Mouse (Mus musculus) kidney, embryonic 14.5 days (tissue): ENCODE data around the gene Ctcf. TPM values are rescaled to one million over a fixed set of nuclear protein-coding genes. Genes with fewer than 3 reads are reported as not detected.

ENCODE experiments used
- ATAC-seq: fragments of 200-750 bp; cut with Nextera tagmentation; 2 replicates; pipeline ENCODE4 v1.8.0; 2017; ENCODE audit warnings: moderate number of reproducible peaks, mild to moderate bottlenecking, moderate TSS enrichment, moderate library complexity; ENCODE audit not compliant: low FRiP score, low TSS enrichment
- H3K27ac ChIP-seq: fragments of 300-500 bp; sonication (generic); 2 replicates; pipeline ENCODE4 v1.5.1; 2014; ENCODE audit warnings: low read depth, mild to moderate bottlenecking, low read length, moderate library complexity, mixed read lengths
- H3K27me3 ChIP-seq: fragments of 300-500 bp; sonication (generic); 2 replicates; pipeline ENCODE4 v1.6.1; 2014; ENCODE audit warnings: mild to moderate bottlenecking, low read length; ENCODE audit not compliant: control insufficient read depth, insufficient read depth
- H3K36me3 ChIP-seq: fragments of 300-500 bp; sonication (generic); 2 replicates; pipeline ENCODE4 v1.6.1; 2014; ENCODE audit warnings: low read length, mixed read lengths; ENCODE audit not compliant: control insufficient read depth, insufficient read depth
- H3K4me1 ChIP-seq: fragments of 300-500 bp; sonication (generic); 2 replicates; pipeline ENCODE4 v1.6.1; 2014; ENCODE audit warnings: low read length, mixed read lengths; ENCODE audit not compliant: control insufficient read depth, insufficient read depth
- H3K4me2 ChIP-seq: fragments of 300-500 bp; sonication (generic); replicated peaks from 2 replicates; pipeline ENCODE4 v1.6.1; 2014; ENCODE audit warnings: low read depth, mild to moderate bottlenecking, low read length
- H3K4me3 ChIP-seq: fragments of 300-500 bp; sonication (generic); 2 replicates; pipeline ENCODE4 v1.5.1; 2014; ENCODE audit warnings: mild to moderate bottlenecking, low read length
- H3K9ac ChIP-seq: fragments of 300-500 bp; sonication (generic); 2 replicates; pipeline ENCODE4 v1.6.1; 2014; ENCODE audit warnings: low read depth, mild to moderate bottlenecking, low read length, moderate library complexity
- H3K9me3 ChIP-seq: fragments of 300-500 bp; sonication (generic); 2 replicates; pipeline ENCODE4 v1.6.1; 2016; ENCODE audit warnings: low read length; ENCODE audit not compliant: control insufficient read depth
- WGBS: fragments of 180-500 bp; shearing (Covaris S2); extraction: QIAGEN DNeasy Blood & Tissue Kit; methylation state at CpG from one replicate; pipeline ENCODE4 v1.1.7; 2014; 5-methylcytosine and 5-hydroxymethylcytosine counted together
- polyA plus RNA-seq: library from polyadenylated mRNA; unstranded; fragments of >200 nt; fragmentation: Nextera tagmentation; extraction: Ambion mirVana; gene quantifications from 2 replicates; pipeline ENCODE4 v1.2.1, GENCODE M21; 2014

Ctcf gene
- polyA plus RNA-seq, 1 experiment from 2014 or later, result 139 TPM

DNA sequence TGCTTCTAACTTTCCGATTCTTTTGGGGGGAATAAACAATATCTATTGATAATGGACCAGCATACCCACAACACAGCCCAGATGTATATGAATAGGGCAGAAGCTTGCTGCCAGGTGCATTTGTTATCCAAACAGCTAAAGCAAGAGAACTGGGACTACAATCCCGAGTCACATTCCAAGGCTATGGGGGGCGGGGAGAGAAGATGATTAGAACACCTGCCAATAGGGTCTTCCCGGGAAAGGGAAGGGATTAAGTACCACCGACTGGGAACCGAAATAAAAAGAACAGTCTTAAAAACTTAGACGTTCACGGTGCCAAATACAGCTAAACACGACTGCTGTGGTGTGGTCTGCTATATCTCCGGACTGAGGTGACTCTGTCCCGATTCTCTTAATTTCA lies 887 bp upstream of the Ctcf start:
- Histone ChIP-seq H3K27ac (peak overlapping the region; percentile 100; the same call in 1 of the 2 replicates), H3K9me3 (no peaks in the 10 kb centered on the region), H3K4me2 (peak overlapping the region; percentile 53), H3K36me3 (no peaks in the 10 kb centered on the region; the same call in 1 of the 2 replicates), H3K9ac (peak overlapping the region; percentile 99), H3K4me3 (peak overlapping the region; percentile 95), H3K27me3 (no peaks in the 10 kb centered on the region), H3K4me1 (peaks cover 16% of the 10 kb centered on the region)
- 4% methylated on average over 11 of the region's 11 CpGs for WGBS
- no peak for ATAC-seq

- H3K4me1 ChIP-seq, result peaks cover 16% of the 10 kb centered on the region
- under 1% methylated on average over 62 of the region's 63 CpGs for WGBS
- H3K4me2 ChIP-seq, result peak within 1 kb of the TSS; percentile 53
- no peaks in the 10 kb centered on the region for H3K36me3 ChIP-seq
- H3K27ac ChIP-seq, result peak within 1 kb of the TSS; percentile 100
- peak within 1 kb of the TSS; percentile 95 for H3K4me3 ChIP-seq
- peak within 1 kb of the TSS; percentile 99 for H3K9ac ChIP-seq
- no peaks in the 10 kb centered on the region for H3K27me3 ChIP-seq
- H3K9me3 ChIP-seq, result no peaks in the 10 kb centered on the region
- peak; percentile 26 for ATAC-seq
Observed at GRCm38 (mm10) chr8:105636963-105637510, 669 bp downstream of the Ctcf start, which contains the start of gene Agrp. Agrp (minus strand) TSS chr8:105637393.

DNA sequence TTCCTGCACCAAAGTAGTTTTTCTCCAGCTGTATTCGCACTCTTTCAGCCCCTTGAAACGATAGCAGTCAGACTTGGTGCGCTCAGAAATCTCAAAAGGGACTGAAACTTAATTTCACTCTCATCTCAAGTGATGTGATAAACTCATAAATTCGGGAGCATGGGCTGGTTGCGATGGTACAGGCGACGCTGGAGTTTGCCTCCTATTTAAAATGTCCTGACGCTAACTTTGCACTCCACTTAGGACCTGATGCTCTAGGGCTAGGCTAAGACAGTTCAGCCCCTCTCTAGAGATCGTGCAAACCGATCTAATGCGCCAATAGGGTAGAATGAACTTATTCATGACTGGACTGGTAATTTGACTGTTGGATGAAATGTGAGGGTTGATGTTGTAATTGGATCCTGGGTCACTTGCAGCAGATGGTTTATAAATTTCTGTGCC lies 1.3 kb downstream of the Ctcf start:
- peak overlapping the region; percentile 95 for H3K4me3 ChIP-seq
- no peaks in the 10 kb centered on the region for H3K9me3 ChIP-seq
- no peak for ATAC-seq
- 0% methylated on average over 11 of the region's 11 CpGs for WGBS
- no peaks in the 10 kb centered on the region for H3K27me3 ChIP-seq
- peak overlapping the region; percentile 53 for H3K4me2 ChIP-seq
- no peaks in the 10 kb centered on the region for H3K36me3 ChIP-seq
- H3K27ac ChIP-seq, result peak overlapping the region; percentile 100
- peak overlapping the region; percentile 99 for H3K9ac ChIP-seq
- H3K4me1 ChIP-seq, result peaks cover 16% of the 10 kb centered on the region

DNA sequence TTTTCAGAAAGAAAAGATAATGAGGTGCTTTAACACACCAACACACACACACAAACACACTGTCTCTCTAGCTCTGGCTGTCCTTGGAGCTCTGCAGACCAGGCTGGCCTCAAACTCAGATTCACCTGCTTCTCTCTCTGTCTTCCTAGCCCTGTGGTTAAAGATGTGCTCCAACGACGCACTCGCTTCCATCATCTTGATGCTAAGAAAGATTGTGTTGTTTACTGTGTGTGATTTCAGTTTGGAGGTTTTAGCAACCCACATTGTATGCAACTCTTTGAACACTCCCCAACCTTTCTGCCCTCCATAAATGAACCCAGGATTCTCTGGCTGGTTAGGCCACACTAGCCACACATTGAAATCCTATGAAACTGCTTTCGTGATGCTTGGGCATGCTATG lies 2.1 kb downstream of the Ctcf start:
- Histone ChIP-seq H3K9ac (peak overlapping the region; percentile 99; the same call in 1 of the 2 replicates), H3K9me3 (no peaks in the 10 kb centered on the region), H3K27me3 (no peaks in the 10 kb centered on the region), H3K27ac (no peak overlapping the region), H3K4me3 (peak overlapping the region; percentile 95; the same call in 1 of the 2 replicates), H3K36me3 (peaks cover under 1% of the 10 kb centered on the region; the same call in 1 of the 2 replicates), H3K4me1 (peaks cover 16% of the 10 kb centered on the region), H3K4me2 (peak overlapping the region; percentile 53)
- WGBS, result 81% methylated on average over 4 of the region's 4 CpGs
- ATAC-seq, result no peak

DNA sequence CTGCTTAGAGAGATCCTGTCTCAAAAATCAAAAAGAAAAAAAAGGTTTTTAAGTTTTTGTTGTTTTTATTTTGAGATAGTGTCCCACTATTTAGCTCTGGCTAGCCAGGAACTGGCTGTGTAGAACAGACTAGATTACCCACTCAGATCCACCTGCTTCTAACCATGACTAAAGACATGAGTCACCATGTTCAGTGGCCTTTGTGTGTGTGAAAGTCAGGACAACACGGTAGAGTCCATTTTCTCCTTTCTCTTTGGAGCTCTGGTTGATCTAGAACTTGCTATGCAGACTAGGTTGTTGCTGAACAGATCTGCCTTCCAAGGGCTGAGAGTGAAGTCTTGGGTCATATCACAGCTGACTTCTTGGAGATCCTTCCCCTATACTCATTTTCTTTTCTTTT lies 3.5 kb downstream of the Ctcf start:
- 83% methylated on average over 1 of the region's 1 CpGs for WGBS
- H3K27ac ChIP-seq, result no peak overlapping the region
- no peaks in the 10 kb centered on the region for H3K9me3 ChIP-seq
- no peaks in the 10 kb centered on the region for H3K27me3 ChIP-seq
- H3K36me3 ChIP-seq, result peaks cover 11% of the 10 kb centered on the region
- no peak for ATAC-seq
- no peak overlapping the region for H3K4me3 ChIP-seq
- H3K9ac ChIP-seq, result no peak overlapping the region
- peaks cover 16% of the 10 kb centered on the region for H3K4me1 ChIP-seq
- H3K4me2 ChIP-seq, result no peak overlapping the region

GRCm38 (mm10) chr8:105640511-105640910 lies 4.1 kb downstream of the Ctcf start:
- peaks cover 16% of the 10 kb centered on the region for H3K36me3 ChIP-seq
- ATAC-seq, result no peak
- no peak overlapping the region for H3K4me3 ChIP-seq
- WGBS, result 78% methylated on average over 2 of the region's 2 CpGs
- H3K27me3 ChIP-seq, result no peaks in the 10 kb centered on the region
- H3K9ac ChIP-seq, result no peak overlapping the region
- H3K4me1 ChIP-seq, result peaks cover 13% of the 10 kb centered on the region
- no peaks in the 10 kb centered on the region for H3K9me3 ChIP-seq
- no peak overlapping the region for H3K27ac ChIP-seq
- no peak overlapping the region for H3K4me2 ChIP-seq

DNA sequence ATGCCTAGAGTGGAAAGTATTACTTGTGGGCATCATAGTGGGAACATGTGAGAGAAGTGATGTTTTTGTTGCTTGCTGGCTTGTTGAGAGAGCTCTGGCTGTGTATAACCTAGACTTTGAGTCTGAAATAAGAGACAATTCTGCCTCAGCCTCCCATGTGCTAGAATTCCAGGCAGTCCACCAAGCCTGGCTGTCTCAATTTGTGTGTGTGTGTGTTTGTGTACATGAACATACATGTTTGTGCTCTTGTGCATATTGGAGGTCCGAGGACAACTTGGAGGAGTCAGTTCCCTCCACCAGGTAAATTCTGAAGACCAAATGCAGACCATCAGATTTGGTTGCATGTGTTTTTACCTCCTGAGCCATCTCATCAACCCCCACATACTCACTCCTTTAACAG lies 8.8 kb downstream of the Ctcf start:
- H3K27me3 ChIP-seq, result no peaks in the 10 kb centered on the region
- no peak overlapping the region for H3K27ac ChIP-seq
- H3K9ac ChIP-seq, result no peak overlapping the region
- ATAC-seq, result no peak
- H3K4me1 ChIP-seq, result no peaks in the 10 kb centered on the region
- no peaks in the 10 kb centered on the region for H3K9me3 ChIP-seq
- H3K4me2 ChIP-seq, result no peak overlapping the region
- H3K4me3 ChIP-seq, result no peak overlapping the region
- peaks cover 39% of the 10 kb centered on the region for H3K36me3 ChIP-seq
- WGBS, result 100% methylated on average over 1 of the region's 1 CpGs

- Histone ChIP-seq H3K4me2 (no peak overlapping the region), H3K27ac (no peak overlapping the region), H3K9ac (no peak overlapping the region), H3K36me3 (peaks cover 55% of the 10 kb centered on the region), H3K27me3 (no peaks in the 10 kb centered on the region), H3K4me3 (no peak overlapping the region), H3K9me3 (no peaks in the 10 kb centered on the region), H3K4me1 (no peaks in the 10 kb centered on the region)
- 91% methylated on average over 1 of the region's 1 CpGs for WGBS
- ATAC-seq, result no peak
Observed at GRCm38 (mm10) chr8:105648929-105649328, 12.6 kb downstream of the Ctcf start.

- Histone ChIP-seq H3K9me3 (no peaks in the 10 kb centered on the region), H3K27me3 (no peaks in the 10 kb centered on the region), H3K36me3 (peaks cover 24% of the 10 kb centered on the region), H3K4me2 (no peak overlapping the region), H3K9ac (no peak overlapping the region), H3K27ac (no peak overlapping the region), H3K4me1 (no peaks in the 10 kb centered on the region), H3K4me3 (no peak overlapping the region)
- no peak for ATAC-seq
Observed at GRCm38 (mm10) chr8:105657641-105658040, 21.3 kb downstream of the Ctcf start.
